Mouse (Mus musculus): ENCODE measurements around the gene Bmper. TPM values are rescaled to one million over a fixed set of nuclear protein-coding genes. Genes with fewer than 3 reads are reported as not detected.

Bmper gene
- polyA plus RNA-seq, 1 experiment: not detected

GRCm38 (mm10) chr9:23254237-23255214, 31.6 kb downstream of the Bmper start:
- TF ChIP-seq FLI1 (IDR thresholded peaks at IDR 0.05; ENCODE audit: low read length) (no peak), GATA1 (IDR thresholded peaks at IDR 0.05; ENCODE audit: borderline replicate concordance, low read length) (no peak)
- no peaks in the 10 kb centered on the region for H3K9me3 ChIP-seq
- H3K4me1 ChIP-seq: no peaks in the 10 kb centered on the region
- no peak overlapping the region for H3K4me3 ChIP-seq (replicated peaks)
- no peaks in the 10 kb centered on the region for H3K36me3 ChIP-seq (replicated peaks; ENCODE audit: low read length)
- no peaks in the 10 kb centered on the region for H3K27me3 ChIP-seq (replicated peaks)

- H3K9me3 ChIP-seq: no peaks in the 10 kb centered on the region
- no peaks in the 10 kb centered on the region for H3K36me3 ChIP-seq (replicated peaks; ENCODE audit: low read length)
- no peak overlapping the region for H3K4me3 ChIP-seq (replicated peaks)
- TF ChIP-seq FLI1 (IDR thresholded peaks at IDR 0.05; ENCODE audit: low read length) (no peak), GATA1 (IDR thresholded peaks at IDR 0.05; ENCODE audit: borderline replicate concordance, low read length) (no peak)
- H3K27me3 ChIP-seq (replicated peaks): no peaks in the 10 kb centered on the region
- H3K4me1 ChIP-seq: no peaks in the 10 kb centered on the region
These were observed 33.0 kb downstream of the Bmper start for GRCm38 (mm10) chr9:23255841-23256240.

- no peaks in the 10 kb centered on the region for H3K4me1 ChIP-seq
- H3K9me3 ChIP-seq: no peaks in the 10 kb centered on the region
- TF ChIP-seq GATA1 (IDR thresholded peaks at IDR 0.05; ENCODE audit: borderline replicate concordance, low read length) (no peak), FLI1 (IDR thresholded peaks at IDR 0.05; ENCODE audit: low read length) (no peak)
- no peaks in the 10 kb centered on the region for H3K27me3 ChIP-seq (replicated peaks)
- no peak overlapping the region for H3K4me3 ChIP-seq (replicated peaks)
- no peaks in the 10 kb centered on the region for H3K36me3 ChIP-seq (replicated peaks; ENCODE audit: low read length)
These were observed 33.7 kb downstream of the Bmper start for GRCm38 (mm10) chr9:23256576-23256975.

- H3K27me3 ChIP-seq (replicated peaks): no peaks in the 10 kb centered on the region
- no peaks in the 10 kb centered on the region for H3K9me3 ChIP-seq
- H3K36me3 ChIP-seq (replicated peaks; ENCODE audit: low read length): no peaks in the 10 kb centered on the region
- H3K4me1 ChIP-seq: no peaks in the 10 kb centered on the region
- no peak overlapping the region for H3K4me3 ChIP-seq (replicated peaks)
- TF ChIP-seq FLI1 (IDR thresholded peaks at IDR 0.05; ENCODE audit: low read length): no peak
These were observed 39.0 kb downstream of the Bmper start for GRCm38 (mm10) chr9:23261834-23262233.

- TF ChIP-seq GATA1 (IDR thresholded peaks at IDR 0.05; ENCODE audit: borderline replicate concordance, low read length) (no peak), FLI1 (IDR thresholded peaks at IDR 0.05; ENCODE audit: low read length) (no peak)
- Histone ChIP-seq H3K4me3 (replicated peaks) (no peak overlapping the region), H3K36me3 (replicated peaks; ENCODE audit: low read length) (no peaks in the 10 kb centered on the region), H3K27me3 (replicated peaks) (no peaks in the 10 kb centered on the region), H3K4me1 (no peaks in the 10 kb centered on the region), H3K9me3 (no peaks in the 10 kb centered on the region)
These were observed 40.0 kb downstream of the Bmper start for GRCm38 (mm10) chr9:23262851-23263250.

- no peaks in the 10 kb centered on the region for H3K27me3 ChIP-seq (replicated peaks)
- TF ChIP-seq GATA1 (IDR thresholded peaks at IDR 0.05; ENCODE audit: borderline replicate concordance, low read length): no peak
- TF ChIP-seq FLI1 (IDR thresholded peaks at IDR 0.05; ENCODE audit: low read length): no peak
- no peaks in the 10 kb centered on the region for H3K36me3 ChIP-seq (replicated peaks; ENCODE audit: low read length)
- no peaks in the 10 kb centered on the region for H3K4me1 ChIP-seq
- no peak overlapping the region for H3K4me3 ChIP-seq (replicated peaks)
- no peaks in the 10 kb centered on the region for H3K9me3 ChIP-seq
These were observed 41.6 kb downstream of the Bmper start for GRCm38 (mm10) chr9:23264471-23264870.

GRCm38 (mm10) chr9:23268609-23269008, 45.7 kb downstream of the Bmper start:
- no peaks in the 10 kb centered on the region for H3K4me1 ChIP-seq
- no peaks in the 10 kb centered on the region for H3K27me3 ChIP-seq (replicated peaks)
- H3K9me3 ChIP-seq: no peaks in the 10 kb centered on the region
- TF ChIP-seq GATA1 (IDR thresholded peaks at IDR 0.05; ENCODE audit: borderline replicate concordance, low read length) (no peak), FLI1 (IDR thresholded peaks at IDR 0.05; ENCODE audit: low read length) (no peak)
- H3K4me3 ChIP-seq (replicated peaks): no peak overlapping the region
- H3K36me3 ChIP-seq (replicated peaks; ENCODE audit: low read length): no peaks in the 10 kb centered on the region

GRCm38 (mm10) chr9:23269087-23269486, 46.2 kb downstream of the Bmper start:
- H3K4me3 ChIP-seq (replicated peaks): no peak overlapping the region
- TF ChIP-seq FLI1 (IDR thresholded peaks at IDR 0.05; ENCODE audit: low read length) (no peak), GATA1 (IDR thresholded peaks at IDR 0.05; ENCODE audit: borderline replicate concordance, low read length) (no peak)
- H3K36me3 ChIP-seq (replicated peaks; ENCODE audit: low read length): no peaks in the 10 kb centered on the region
- H3K27me3 ChIP-seq (replicated peaks): no peaks in the 10 kb centered on the region
- H3K4me1 ChIP-seq: no peaks in the 10 kb centered on the region
- H3K9me3 ChIP-seq: no peaks in the 10 kb centered on the region

GRCm38 (mm10) chr9:23276244-23276643, 53.4 kb downstream of the Bmper start:
- TF ChIP-seq GATA1 (IDR thresholded peaks at IDR 0.05; ENCODE audit: borderline replicate concordance, low read length) (no peak), FLI1 (IDR thresholded peaks at IDR 0.05; ENCODE audit: low read length) (no peak)
- Histone ChIP-seq H3K4me1 (no peaks in the 10 kb centered on the region), H3K36me3 (replicated peaks; ENCODE audit: low read length) (no peaks in the 10 kb centered on the region), H3K4me3 (replicated peaks) (no peak overlapping the region), H3K27me3 (replicated peaks) (no peaks in the 10 kb centered on the region), H3K9me3 (peaks cover 4% of the 10 kb centered on the region; the same call in 1 of the 2 replicates)

GRCm38 (mm10) chr9:23284940-23285460, 62.1 kb downstream of the Bmper start:
- no peak for TF ChIP-seq FLI1 (IDR thresholded peaks at IDR 0.05; ENCODE audit: low read length)
- TF ChIP-seq GATA1 (IDR thresholded peaks at IDR 0.05; ENCODE audit: borderline replicate concordance, low read length): no peak
- H3K4me3 ChIP-seq (replicated peaks): no peak overlapping the region
- H3K4me1 ChIP-seq: no peaks in the 10 kb centered on the region
- no peaks in the 10 kb centered on the region for H3K9me3 ChIP-seq
- no peaks in the 10 kb centered on the region for H3K36me3 ChIP-seq (replicated peaks; ENCODE audit: low read length)
- no peaks in the 10 kb centered on the region for H3K27me3 ChIP-seq (replicated peaks)

All from megakaryocyte, embryonic 14.5 days (primary cell).